Mouse (Mus musculus): ENCODE data around the gene Fibcd1.
A peak's percentile ranks its signal among the peaks of the same experiment; 100 is the strongest.

The Fibcd1 gene

GRCm38 (mm10) chr2:31845896-31846691 is at the start of gene Fibcd1:
Fibcd1 (minus strand) TSS chr2:31846005.
- peak in 1 of 2 experiments; percentile 46 for DNase-seq (ENCODE audit: low spot score in 2 of 2)

GRCm38 (mm10) chr2:31894221-31894870 is 48.5 kb upstream of the Fibcd1 start:
- peak; percentile 49 to 63 for DNase-seq (ENCODE audit: low spot score in 2 of 2)

- no peak for DNase-seq (ENCODE audit: low spot score in 2 of 2)
Observed at GRCm38 (mm10) chr2:31893110-31893669, 47.4 kb upstream of the Fibcd1 start.

GRCm38 (mm10) chr2:31891219-31891618 is 45.4 kb upstream of the Fibcd1 start:
- no peak for DNase-seq (ENCODE audit: low spot score in 2 of 2)

- DNase-seq (ENCODE audit: low spot score in 2 of 2): no peak
Observed at GRCm38 (mm10) chr2:31888871-31889270, 43.1 kb upstream of the Fibcd1 start.

GRCm38 (mm10) chr2:31887030-31887429 is 41.2 kb upstream of the Fibcd1 start, which contains the start of gene Lamc3:
Lamc3 (plus strand) TSS chr2:31887291.
- peak in 1 of 2 experiments; percentile 53 for DNase-seq (ENCODE audit: low spot score in 2 of 2)

GRCm38 (mm10) chr2:31884806-31885205 is 39.0 kb upstream of the Fibcd1 start:
- DNase-seq (ENCODE audit: low spot score in 2 of 2): peak; percentile 52 to 81

- DNase-seq (ENCODE audit: low spot score in 2 of 2): no peak
Observed at GRCm38 (mm10) chr2:31883061-31883460, 37.3 kb upstream of the Fibcd1 start.

GRCm38 (mm10) chr2:31880868-31881267 is 35.1 kb upstream of the Fibcd1 start:
- no peak for DNase-seq (ENCODE audit: low spot score in 2 of 2)

- DNase-seq (ENCODE audit: low spot score in 2 of 2): no peak
Observed at GRCm38 (mm10) chr2:31878610-31879009, 32.8 kb upstream of the Fibcd1 start.

GRCm38 (mm10) chr2:31876446-31876845 is 30.6 kb upstream of the Fibcd1 start:
- no peak for DNase-seq (ENCODE audit: low spot score in 2 of 2)

- DNase-seq (ENCODE audit: low spot score in 2 of 2): no peak
Observed at GRCm38 (mm10) chr2:31874290-31874855, 28.6 kb upstream of the Fibcd1 start.

- DNase-seq (ENCODE audit: low spot score in 2 of 2): no peak
Observed at GRCm38 (mm10) chr2:31870683-31871082, 24.9 kb upstream of the Fibcd1 start.

- no peak for DNase-seq (ENCODE audit: low spot score in 2 of 2)
Observed at GRCm38 (mm10) chr2:31869692-31870091, 23.9 kb upstream of the Fibcd1 start.

GRCm38 (mm10) chr2:31868538-31869164 is 22.8 kb upstream of the Fibcd1 start:
- DNase-seq (ENCODE audit: low spot score in 2 of 2): no peak

- no peak for DNase-seq (ENCODE audit: low spot score in 2 of 2)
Observed at GRCm38 (mm10) chr2:31867773-31868537, 22.1 kb upstream of the Fibcd1 start.

GRCm38 (mm10) chr2:31865794-31866193 is 20.0 kb upstream of the Fibcd1 start:
- no peak for DNase-seq (ENCODE audit: low spot score in 2 of 2)

GRCm38 (mm10) chr2:31865322-31865721 is 19.5 kb upstream of the Fibcd1 start:
- no peak for DNase-seq (ENCODE audit: low spot score in 2 of 2)

- DNase-seq (ENCODE audit: low spot score in 2 of 2): no peak
Observed at GRCm38 (mm10) chr2:31864891-31865290, 19.1 kb upstream of the Fibcd1 start.

GRCm38 (mm10) chr2:31863766-31864165 is 18.0 kb upstream of the Fibcd1 start:
- no peak for DNase-seq (ENCODE audit: low spot score in 2 of 2)

GRCm38 (mm10) chr2:31862919-31863318 is 17.1 kb upstream of the Fibcd1 start:
- DNase-seq (ENCODE audit: low spot score in 2 of 2): no peak

Data from right cerebral cortex, postnatal 10 days (tissue).